Mouse (Mus musculus) forebrain, embryonic 16.5 days (tissue): ENCODE data around the gene Bhlha9. TPM values are rescaled to one million over a fixed set of nuclear protein-coding genes. Genes with fewer than 3 reads are reported as not detected.
"Not testable (repeated sequence)": the region's sequence is repeated elsewhere in the genome, so short reads cannot be mapped to it uniquely, and the experiment has no call there.

Experiments used
- ATAC-seq: fragments of 200-750 bp; cut with Nextera tagmentation; 2 replicates; pipeline ENCODE4 v1.8.0; 2017; ENCODE audit warnings: mild to moderate bottlenecking, moderate library complexity
- H3K27ac ChIP-seq: fragments of 300-500 bp; sonication (generic); 2 replicates; pipeline ENCODE4 v1.5.1; 2014; ENCODE audit warnings: low read length, control low read depth
- H3K27me3 ChIP-seq: fragments of 300-500 bp; sonication (generic); replicated peaks from 2 replicates; pipeline ENCODE4 v1.6.1; 2014; ENCODE audit warnings: low read length; ENCODE audit not compliant: control insufficient read depth, insufficient read depth
- H3K36me3 ChIP-seq: fragments of 300-500 bp; sonication (generic); 2 replicates; pipeline ENCODE4 v1.6.1; 2014; ENCODE audit not compliant: control insufficient read depth, insufficient read depth
- H3K4me1 ChIP-seq: fragments of 300-500 bp; sonication (generic); replicated peaks from 2 replicates; pipeline ENCODE4 v1.6.1; 2014; ENCODE audit warnings: low read length; ENCODE audit not compliant: control insufficient read depth, insufficient read depth
- H3K4me2 ChIP-seq: fragments of 300-500 bp; sonication (generic); 2 replicates; pipeline ENCODE4 v1.6.1; 2014; ENCODE audit warnings: mild to moderate bottlenecking, low read length, control low read depth
- H3K4me3 ChIP-seq: fragments of 300-500 bp; sonication (generic); replicated peaks from 2 replicates; pipeline ENCODE4 v1.5.1; 2014; ENCODE audit warnings: mild to moderate bottlenecking, low read length, control low read depth
- H3K9ac ChIP-seq: fragments of 300-500 bp; sonication (generic); replicated peaks from 2 replicates; pipeline ENCODE4 v1.6.1; 2014; ENCODE audit warnings: low read depth, low read length, control low read depth
- H3K9me3 ChIP-seq: fragments of 300-500 bp; sonication (generic); 2 replicates; pipeline ENCODE4 v1.6.1; 2016; ENCODE audit warnings: low read length; ENCODE audit not compliant: control insufficient read depth
- WGBS: fragments of 180-500 bp; shearing (Covaris S2); extraction: QIAGEN DNeasy Blood & Tissue Kit; methylation state at CpG from one replicate; pipeline ENCODE4 v1.1.7; 2014; 5-methylcytosine and 5-hydroxymethylcytosine counted together
- polyA plus RNA-seq: library from polyadenylated mRNA; unstranded; fragments of >200 nt; fragmentation: Nextera tagmentation; extraction: Ambion mirVana; gene quantifications from 2 replicates; pipeline ENCODE4 v1.2.1, GENCODE M21; 2015

Gene Bhlha9
- polyA plus RNA-seq, 1 experiment from 2014 or later: 1.3 TPM

GRCm38 (mm10) chr11:76679508-76679907 is 7.2 kb downstream of the Bhlha9 start, which contains the start of gene Trarg1:
Gene Trarg1, plus strand, starts transcription at chr11:76679808.
- not testable (repeated sequence) for H3K36me3 ChIP-seq, H3K27ac ChIP-seq, H3K9ac ChIP-seq, H3K27me3 ChIP-seq, H3K4me2 ChIP-seq, H3K4me3 ChIP-seq, ATAC-seq, H3K4me1 ChIP-seq, H3K9me3 ChIP-seq
- 52% methylated on average over 8 of the region's 8 CpGs for WGBS

- Histone ChIP-seq H3K9me3 (no peaks in the 10 kb centered on the region), H3K4me2 (no peak overlapping the region), H3K4me3 (no peak overlapping the region), H3K4me1 (no peaks in the 10 kb centered on the region), H3K36me3 (no peaks in the 10 kb centered on the region), H3K9ac (no peak overlapping the region), H3K27ac (no peak overlapping the region), H3K27me3 (0 out of 2 replicates have a peak, but pooled peaks cover 2% of the 10 kb centered on the region)
- ATAC-seq: no peak
- WGBS: 73% methylated on average over 2 of the region's 2 CpGs
Measured at GRCm38 (mm10) chr11:76685604-76686003, 13.3 kb downstream of the Bhlha9 start.

- 80% methylated on average over 3 of the region's 3 CpGs for WGBS
- H3K9ac ChIP-seq: no peak overlapping the region
- no peak overlapping the region for H3K4me2 ChIP-seq
- no peak overlapping the region for H3K27ac ChIP-seq
- no peaks in the 10 kb centered on the region for H3K36me3 ChIP-seq
- no peak overlapping the region for H3K4me3 ChIP-seq
- no peaks in the 10 kb centered on the region for H3K4me1 ChIP-seq
- H3K9me3 ChIP-seq: no peaks in the 10 kb centered on the region
- no peak for ATAC-seq
- no peaks in the 10 kb centered on the region for H3K27me3 ChIP-seq
Measured at GRCm38 (mm10) chr11:76692096-76692495, 19.8 kb downstream of the Bhlha9 start.

- H3K9me3 ChIP-seq: no peaks in the 10 kb centered on the region
- H3K36me3 ChIP-seq: no peaks in the 10 kb centered on the region
- H3K9ac ChIP-seq: no peak overlapping the region
- H3K4me1 ChIP-seq: 0 out of 2 replicates have a peak, but pooled peaks cover 3% of the 10 kb centered on the region
- H3K27ac ChIP-seq: peak overlapping the region; percentile 35
- H3K27me3 ChIP-seq: no peaks in the 10 kb centered on the region
- WGBS: 66% methylated on average over 6 of the region's 6 CpGs
- no peak for ATAC-seq
- no peak overlapping the region for H3K4me3 ChIP-seq
- H3K4me2 ChIP-seq: 0 out of 2 replicates have a peak overlapping the region, but pooled peaks have one; percentile 11
Measured at GRCm38 (mm10) chr11:76695810-76696209, 23.5 kb downstream of the Bhlha9 start.

GRCm38 (mm10) chr11:76699626-76700025 is 27.4 kb downstream of the Bhlha9 start:
- H3K4me3 ChIP-seq: no peak overlapping the region
- no peaks in the 10 kb centered on the region for H3K36me3 ChIP-seq
- WGBS: 71% methylated on average over 8 of the region's 9 CpGs
- ATAC-seq: no peak
- H3K9me3 ChIP-seq: no peaks in the 10 kb centered on the region
- H3K4me1 ChIP-seq: 0 out of 2 replicates have a peak, but pooled peaks cover 3% of the 10 kb centered on the region
- H3K9ac ChIP-seq: no peak overlapping the region
- H3K27me3 ChIP-seq: no peaks in the 10 kb centered on the region
- H3K27ac ChIP-seq: no peak overlapping the region
- H3K4me2 ChIP-seq: no peak overlapping the region

- H3K27ac ChIP-seq: no peak overlapping the region
- H3K4me2 ChIP-seq: no peak overlapping the region
- no peak overlapping the region for H3K9ac ChIP-seq
- no peak overlapping the region for H3K4me3 ChIP-seq
- 0 out of 2 replicates have a peak, but pooled peaks cover 4% of the 10 kb centered on the region for H3K9me3 ChIP-seq
- H3K36me3 ChIP-seq: no peaks in the 10 kb centered on the region
- 91% methylated on average over 3 of the region's 3 CpGs for WGBS
- no peak for ATAC-seq
- H3K27me3 ChIP-seq: no peaks in the 10 kb centered on the region
- 0 out of 2 replicates have a peak, but pooled peaks cover 4% of the 10 kb centered on the region for H3K4me1 ChIP-seq
Measured at GRCm38 (mm10) chr11:76707656-76708055, 35.4 kb downstream of the Bhlha9 start.

- Histone ChIP-seq H3K9me3 (0 out of 2 replicates have a peak, but pooled peaks cover 4% of the 10 kb centered on the region), H3K4me1 (0 out of 2 replicates have a peak, but pooled peaks cover 4% of the 10 kb centered on the region), H3K27me3 (no peaks in the 10 kb centered on the region), H3K27ac (no peak overlapping the region), H3K9ac (no peak overlapping the region), H3K4me2 (no peak overlapping the region), H3K36me3 (no peaks in the 10 kb centered on the region), H3K4me3 (no peak overlapping the region)
- no peak for ATAC-seq
- 95% methylated on average over 1 of the region's 1 CpGs for WGBS
Measured at GRCm38 (mm10) chr11:76708066-76708465, 35.8 kb downstream of the Bhlha9 start.

- H3K27me3 ChIP-seq: no peaks in the 10 kb centered on the region
Measured at GRCm38 (mm10) chr11:76708881-76709280, 36.6 kb downstream of the Bhlha9 start.

GRCm38 (mm10) chr11:76709625-76710452 is 37.6 kb downstream of the Bhlha9 start:
- Histone ChIP-seq H3K27me3 (no peaks in the 10 kb centered on the region), H3K9ac (no peak overlapping the region), H3K4me1 (0 out of 2 replicates have a peak, but pooled peaks cover 4% of the 10 kb centered on the region), H3K9me3 (0 out of 2 replicates have a peak, but pooled peaks cover 4% of the 10 kb centered on the region), H3K27ac (no peak overlapping the region), H3K4me2 (no peak overlapping the region), H3K4me3 (no peak overlapping the region), H3K36me3 (no peaks in the 10 kb centered on the region)
- no peak for ATAC-seq
- 16% methylated on average over 13 of the region's 17 CpGs for WGBS

More at GRCm38 (mm10) chr11:76708881-76709280, 36.6 kb downstream of the Bhlha9 start:
- Histone ChIP-seq H3K4me3 (no peak overlapping the region), H3K9me3 (0 out of 2 replicates have a peak, but pooled peaks cover 4% of the 10 kb centered on the region), H3K4me2 (no peak overlapping the region), H3K36me3 (no peaks in the 10 kb centered on the region), H3K9ac (no peak overlapping the region), H3K4me1 (0 out of 2 replicates have a peak, but pooled peaks cover 4% of the 10 kb centered on the region), H3K27ac (no peak overlapping the region)
- WGBS: 56% methylated on average over 1 of the region's 1 CpGs
- ATAC-seq: no peak
